Mouse (Mus musculus) hindbrain, embryonic 12.5 days (tissue): ENCODE results near the gene Ercc5. TPM values are rescaled to one million over a fixed set of nuclear protein-coding genes. Genes with fewer than 3 reads are reported as not detected.

Source experiments
- ATAC-seq: fragments of 200-750 bp; cut with Nextera tagmentation; 2 replicates; pipeline ENCODE4 v1.8.0; 2017; ENCODE audit warnings: moderate TSS enrichment; ENCODE audit not compliant: low FRiP score
- H3K27ac ChIP-seq: fragments of 300-500 bp; sonication (generic); 2 replicates; pipeline ENCODE4 v1.5.1; 2016; ENCODE audit warnings: mild to moderate bottlenecking
- H3K27me3 ChIP-seq: fragments of 300-500 bp; sonication (generic); 2 replicates; pipeline ENCODE4 v1.6.1; 2016; ENCODE audit warnings: mild to moderate bottlenecking
- H3K36me3 ChIP-seq: fragments of 300-500 bp; sonication (generic); 2 replicates; pipeline ENCODE4 v1.6.1; 2016; ENCODE audit warnings: mild to moderate bottlenecking
- H3K4me1 ChIP-seq: fragments of 300-500 bp; sonication (generic); 2 replicates; pipeline ENCODE4 v1.6.1; 2016
- H3K4me2 ChIP-seq: fragments of 300-500 bp; sonication (generic); replicated peaks from 2 replicates; pipeline ENCODE4 v1.6.1; 2016; ENCODE audit warnings: mild to moderate bottlenecking
- H3K4me3 ChIP-seq: fragments of 300-500 bp; sonication (generic); 2 replicates; pipeline ENCODE4 v1.5.1; 2016; ENCODE audit warnings: mild to moderate bottlenecking
- H3K9ac ChIP-seq: fragments of 300-500 bp; sonication (generic); 2 replicates; pipeline ENCODE4 v1.6.1; 2016; ENCODE audit warnings: mild to moderate bottlenecking, moderate library complexity
- H3K9me3 ChIP-seq: fragments of 300-500 bp; sonication (generic); replicated peaks from 2 replicates; pipeline ENCODE4 v1.6.1; 2016; ENCODE audit warnings: mild to moderate bottlenecking
- WGBS: fragments of 180-500 bp; shearing (Covaris S2); methylation state at CpG from one replicate; pipeline ENCODE4 v1.1.7; 2016; 5-methylcytosine and 5-hydroxymethylcytosine counted together
- polyA plus RNA-seq: library from polyadenylated mRNA; unstranded; fragments of >200 nt; fragmentation: Nextera tagmentation; extraction: Ambion mirVana; gene quantifications from 2 replicates; pipeline ENCODE4 v1.2.1, GENCODE M21; 2016

Ercc5 gene
- polyA plus RNA-seq, 1 experiment from 2014 or later: 41.3 TPM

- H3K4me3 ChIP-seq: peak overlapping the region; percentile 47
- H3K4me2 ChIP-seq: peak overlapping the region; percentile 93
- H3K9ac ChIP-seq: peak overlapping the region; percentile 59
- H3K27me3 ChIP-seq: peaks cover 3% of the 10 kb centered on the region; the same call in 1 of the 2 replicates
- no peaks in the 10 kb centered on the region for H3K9me3 ChIP-seq
- peak; percentile 64 for ATAC-seq
- H3K27ac ChIP-seq: no peak overlapping the region
- 20% methylated on average over 46 of the region's 47 CpGs for WGBS
- 0 out of 2 replicates have a peak, but pooled peaks cover 2% of the 10 kb centered on the region for H3K4me1 ChIP-seq
- no peaks in the 10 kb centered on the region for H3K36me3 ChIP-seq
Measured at GRCm38 (mm10) chr1:44198273-44199171, 51.0 kb downstream of the Ercc5 start.

- no peak for ATAC-seq
- H3K9ac ChIP-seq: no peak overlapping the region
- H3K9me3 ChIP-seq: no peaks in the 10 kb centered on the region
- no peaks in the 10 kb centered on the region for H3K36me3 ChIP-seq
- no peak overlapping the region for H3K4me3 ChIP-seq
- 90% methylated on average over 15 of the region's 15 CpGs for WGBS
- H3K4me1 ChIP-seq: 0 out of 2 replicates have a peak, but pooled peaks cover 2% of the 10 kb centered on the region
- no peak overlapping the region for H3K27ac ChIP-seq
- H3K4me2 ChIP-seq: no peak overlapping the region
- peaks cover 3% of the 10 kb centered on the region; the same call in 1 of the 2 replicates for H3K27me3 ChIP-seq
Measured at GRCm38 (mm10) chr1:44202876-44203275, 55.3 kb downstream of the Ercc5 start.

GRCm38 (mm10) chr1:44214443-44214842, 66.9 kb downstream of the Ercc5 start:
- Histone ChIP-seq H3K27me3 (no peaks in the 10 kb centered on the region), H3K4me2 (no peak overlapping the region), H3K27ac (no peak overlapping the region), H3K4me3 (no peak overlapping the region), H3K9ac (no peak overlapping the region), H3K36me3 (no peaks in the 10 kb centered on the region), H3K9me3 (no peaks in the 10 kb centered on the region), H3K4me1 (no peaks in the 10 kb centered on the region)
- 50% methylated on average over 2 of the region's 2 CpGs for WGBS
- no peak for ATAC-seq

- Histone ChIP-seq H3K9me3 (no peaks in the 10 kb centered on the region), H3K27me3 (no peaks in the 10 kb centered on the region), H3K9ac (no peak overlapping the region), H3K4me3 (no peak overlapping the region), H3K4me2 (no peak overlapping the region), H3K4me1 (no peaks in the 10 kb centered on the region), H3K27ac (no peak overlapping the region), H3K36me3 (no peaks in the 10 kb centered on the region)
- no peak for ATAC-seq
- 80% methylated on average over 2 of the region's 2 CpGs for WGBS
Measured at GRCm38 (mm10) chr1:44216352-44217116, 69.0 kb downstream of the Ercc5 start.

GRCm38 (mm10) chr1:44217118-44217517, 69.6 kb downstream of the Ercc5 start:
- H3K4me3 ChIP-seq: no peak overlapping the region
- no peaks in the 10 kb centered on the region for H3K9me3 ChIP-seq
- H3K9ac ChIP-seq: no peak overlapping the region
- H3K36me3 ChIP-seq: no peaks in the 10 kb centered on the region
- no peak for ATAC-seq
- no peak overlapping the region for H3K4me2 ChIP-seq
- H3K27ac ChIP-seq: no peak overlapping the region
- 80% methylated on average over 2 of the region's 2 CpGs for WGBS
- H3K27me3 ChIP-seq: no peaks in the 10 kb centered on the region
- H3K4me1 ChIP-seq: no peaks in the 10 kb centered on the region

- H3K4me2 ChIP-seq: no peak within 1 kb of the TSS
- no peaks in the 10 kb centered on the region for H3K4me1 ChIP-seq
- no peak for ATAC-seq
- H3K9me3 ChIP-seq: no peaks in the 10 kb centered on the region
- no peak within 1 kb of the TSS for H3K9ac ChIP-seq
- H3K36me3 ChIP-seq: no peaks in the 10 kb centered on the region
- no peak within 1 kb of the TSS for H3K4me3 ChIP-seq
- no peaks in the 10 kb centered on the region for H3K27me3 ChIP-seq
- 77% methylated on average over 1 of the region's 1 CpGs for WGBS
- H3K27ac ChIP-seq: no peak within 1 kb of the TSS
Measured at GRCm38 (mm10) chr1:44218876-44219275, 71.3 kb downstream of the Ercc5 start, which contains the start of gene Mettl21e. Gene Mettl21e, minus strand, starts transcription at chr1:44218961.

GRCm38 (mm10) chr1:44229044-44229443, 81.5 kb downstream of the Ercc5 start:
- no peaks in the 10 kb centered on the region for H3K36me3 ChIP-seq
- H3K4me3 ChIP-seq: no peak overlapping the region
- H3K9ac ChIP-seq: no peak overlapping the region
- no peak overlapping the region for H3K27ac ChIP-seq
- no peaks in the 10 kb centered on the region for H3K4me1 ChIP-seq
- 0 out of 2 replicates have a peak, but pooled peaks have one; percentile 61 for ATAC-seq
- no peaks in the 10 kb centered on the region for H3K9me3 ChIP-seq
- H3K4me2 ChIP-seq: no peak overlapping the region
- WGBS: 46% methylated on average over 2 of the region's 2 CpGs
- H3K27me3 ChIP-seq: no peaks in the 10 kb centered on the region

Other genes with a start within 250 kb of the Ercc5 start
- gene Tpp2, start 214.1 kb upstream of the Ercc5 start, polyA plus RNA-seq: 64.0 and 70.9 TPM in 2 replicates
- 0.59 and 1.2 TPM in 2 replicates for gene Mettl21c, start 127.7 kb upstream of the Ercc5 start, polyA plus RNA-seq
- 0.08 and 0.18 TPM in 2 replicates for gene Gm8251, start 85.8 kb upstream of the Ercc5 start, polyA plus RNA-seq
- 62.8 and 66.0 TPM in 2 replicates for gene Tex30, start 45.3 kb upstream of the Ercc5 start, polyA plus RNA-seq
- 47.5 and 49.9 TPM in 2 replicates for gene Kdelc1, start 28.9 kb upstream of the Ercc5 start, polyA plus RNA-seq
- 24.8 and 30.8 TPM in 2 replicates for gene Bivm, start 28.8 kb upstream of the Ercc5 start, polyA plus RNA-seq
- gene Mettl21e, start 71.2 kb downstream of the Ercc5 start, polyA plus RNA-seq: not detected in 2 replicates